Mouse (Mus musculus) WW6 (cell line): ENCODE measurements around the gene Gm49337.
A peak's percentile ranks its signal among the peaks of the same experiment; 100 is the strongest.

Experiments used
- DNase-seq: peaks from one replicate; pipeline ENCODE4 v3.0.0-alpha.2; 2013; ENCODE audit warnings: low read depth, low spot score

Gm49337 gene

GRCm38 (mm10) chr4:116162142-116162541 is 11.0 kb upstream of the Gm49337 start:
- no peak for DNase-seq

- DNase-seq: no peak
These were observed 8.2 kb upstream of the Gm49337 start for GRCm38 (mm10) chr4:116164759-116165554.

- DNase-seq: no peak
These were observed 7.3 kb upstream of the Gm49337 start for GRCm38 (mm10) chr4:116165708-116166407.

GRCm38 (mm10) chr4:116167404-116167803 is 5.8 kb upstream of the Gm49337 start, which contains the start of gene Tspan1:
Tspan1 (minus strand) TSS chr4:116167601.
- DNase-seq: no peak

GRCm38 (mm10) chr4:116168617-116169352 is 4.4 kb upstream of the Gm49337 start:
- no peak for DNase-seq

GRCm38 (mm10) chr4:116169353-116169672 is 3.9 kb upstream of the Gm49337 start:
- DNase-seq: no peak

- DNase-seq: no peak
These were observed 568 bp downstream of the Gm49337 start for GRCm38 (mm10) chr4:116173752-116174151.

- DNase-seq: no peak
These were observed 1.4 kb downstream of the Gm49337 start for GRCm38 (mm10) chr4:116174466-116175116.

GRCm38 (mm10) chr4:116175136-116175535 is 2.0 kb downstream of the Gm49337 start:
- no peak for DNase-seq

- DNase-seq: no peak
These were observed 2.7 kb downstream of the Gm49337 start for GRCm38 (mm10) chr4:116175711-116176542.

- no peak for DNase-seq
These were observed 3.4 kb downstream of the Gm49337 start for GRCm38 (mm10) chr4:116176543-116176988.

- DNase-seq: no peak
These were observed 4.0 kb downstream of the Gm49337 start for GRCm38 (mm10) chr4:116177140-116177539.

- DNase-seq: no peak
These were observed 8.9 kb downstream of the Gm49337 start for GRCm38 (mm10) chr4:116182079-116182478.

- peak; percentile 28 for DNase-seq
These were observed 9.6 kb downstream of the Gm49337 start for GRCm38 (mm10) chr4:116182745-116183144.

- DNase-seq: no peak
These were observed 11.9 kb downstream of the Gm49337 start for GRCm38 (mm10) chr4:116185083-116185482.

GRCm38 (mm10) chr4:116192286-116192835 is 19.2 kb downstream of the Gm49337 start:
- DNase-seq: no peak

GRCm38 (mm10) chr4:116193583-116194383 is 20.6 kb downstream of the Gm49337 start:
- DNase-seq: no peak

GRCm38 (mm10) chr4:116198422-116198821 is 25.2 kb downstream of the Gm49337 start:
- DNase-seq: no peak

- no peak for DNase-seq
These were observed 31.2 kb downstream of the Gm49337 start for GRCm38 (mm10) chr4:116204422-116204821.

- DNase-seq: no peak
These were observed 33.3 kb downstream of the Gm49337 start for GRCm38 (mm10) chr4:116206531-116206930.
